Mouse (Mus musculus) heart, embryonic 15.5 days (tissue): ENCODE data around the gene Rapsn. TPM values are rescaled to one million over a fixed set of nuclear protein-coding genes. Genes with fewer than 3 reads are reported as not detected.

Experiments
- polyA plus RNA-seq: library from polyadenylated mRNA; unstranded; fragments of >200 nt; fragmentation: Nextera tagmentation; extraction: Ambion mirVana; gene quantifications from 2 replicates; pipeline ENCODE4 v1.2.1, GENCODE M21; 2015

The Rapsn gene
- polyA plus RNA-seq, 1 experiment from 2014 or later: 33.7 TPM

Other genes starting within 250 kb of the Rapsn start
- gene Mtch2, start 188.5 kb upstream of the Rapsn start, polyA plus RNA-seq: 231 and 234 TPM in 2 replicates
- 11.4 and 14.5 TPM in 2 replicates for gene C1qtnf4, start 149.8 kb upstream of the Rapsn start, polyA plus RNA-seq
- 22.5 and 29.2 TPM in 2 replicates for gene Kbtbd4, start 130.9 kb upstream of the Rapsn start, polyA plus RNA-seq
- 355 and 388 TPM in 2 replicates for gene Ndufs3, start 130.8 kb upstream of the Rapsn start, polyA plus RNA-seq
- gene Celf1, start 95.2 kb upstream of the Rapsn start, polyA plus RNA-seq: 98.2 and 98.3 TPM in 2 replicates
- gene Psmc3, start 18.4 kb downstream of the Rapsn start, polyA plus RNA-seq: 227 and 228 TPM in 2 replicates
- 53.5 and 63.2 TPM in 2 replicates for gene Slc39a13, start 34.8 kb downstream of the Rapsn start, polyA plus RNA-seq
- gene Spi1, start 46.8 kb downstream of the Rapsn start, polyA plus RNA-seq: 3.9 and 8.6 TPM in 2 replicates
- 909 and 937 TPM in 2 replicates for gene Mybpc3, start 82.5 kb downstream of the Rapsn start, polyA plus RNA-seq
- gene Madd, start 148.2 kb downstream of the Rapsn start, polyA plus RNA-seq: 4.1 and 7.0 TPM in 2 replicates
- 3.5 and 4.1 TPM in 2 replicates for gene Nr1h3, start 167.2 kb downstream of the Rapsn start, polyA plus RNA-seq
- gene Acp2, start 167.3 kb downstream of the Rapsn start, polyA plus RNA-seq: 15.2 and 17.1 TPM in 2 replicates
- 8.4 and 11.3 TPM in 2 replicates for gene Ddb2, start 201.4 kb downstream of the Rapsn start, polyA plus RNA-seq
- gene Pacsin3, start 220.3 kb downstream of the Rapsn start, polyA plus RNA-seq: 47.6 and 52.8 TPM in 2 replicates
- 54.8 and 69.1 TPM in 2 replicates for gene Arfgap2, start 229.4 kb downstream of the Rapsn start, polyA plus RNA-seq